Mouse (Mus musculus) liver, adult 2 months (tissue): ENCODE measurements around the gene Lats2. TPM values are rescaled to one million over a fixed set of nuclear protein-coding genes. Genes with fewer than 3 reads are reported as not detected.

Experiments
- DNase-seq: peaks from one replicate; pipeline ENCODE4 v3.0.0-alpha.2; 2011; ENCODE audit warnings: low read depth, low spot score; ENCODE audit errors: extremely low read depth
- H3K27ac ChIP-seq: fragments of 200-500 bp; replicated peaks from 2 replicates; pipeline ENCODE4 v1.5.1; 2012; ENCODE audit warnings: low read depth, mild to moderate bottlenecking, control low read depth, inconsistent platforms, low read length; ENCODE audit not compliant: insufficient read depth
- H3K27me3 ChIP-seq: fragments of 200-500 bp; 2 replicates; pipeline ENCODE4 v1.6.1; 2012; ENCODE audit warnings: mild to moderate bottlenecking, moderate library complexity, low read length, inconsistent platforms; ENCODE audit not compliant: control insufficient read depth, insufficient read depth
- H3K36me3 ChIP-seq: fragments of 200-500 bp; 2 replicates; pipeline ENCODE4 v1.6.1; 2012; ENCODE audit warnings: low read length, inconsistent platforms; ENCODE audit not compliant: control insufficient read depth, insufficient read depth
- H3K4me1 ChIP-seq: fragments of 200-500 bp; 2 replicates; pipeline ENCODE4 v1.6.1; 2011; ENCODE audit warnings: low read length; ENCODE audit not compliant: control insufficient read depth, insufficient read depth
- H3K4me3 ChIP-seq: fragments of 200-500 bp; 2 replicates; pipeline ENCODE4 v1.5.1; 2011; ENCODE audit warnings: low read depth, mild to moderate bottlenecking, control low read depth, low read length, moderate library complexity; ENCODE audit not compliant: insufficient read depth
- H3K79me2 ChIP-seq: fragments of 200-500 bp; 2 replicates; pipeline ENCODE4 v1.6.1; 2012; ENCODE audit warnings: inconsistent platforms, mild to moderate bottlenecking, low read length, moderate library complexity; ENCODE audit not compliant: control insufficient read depth, insufficient read depth
- H3K9ac ChIP-seq: fragments of 200-500 bp; 2 replicates; pipeline ENCODE4 v1.6.1; 2012; ENCODE audit warnings: low read depth, mild to moderate bottlenecking, control low read depth, inconsistent platforms, low read length
- CTCF ChIP-seq: fragments of 200-500 bp; IDR thresholded peaks from 2 replicates; pipeline ENCODE4 v1.5.1; 2011; ENCODE audit warnings: low read depth, low read length, control low read depth
- POLR2A ChIP-seq: fragments of 200-500 bp; IDR thresholded peaks from 2 replicates; pipeline ENCODE4 v1.6.1; 2011; ENCODE audit warnings: low read length, control low read depth; ENCODE audit not compliant: insufficient read depth; ENCODE audit errors: extremely low read depth
- WGBS: fragments of 180-500 bp; shearing (Covaris S2); methylation state at CpG from one replicate; pipeline ENCODE4 v1.1.7; 2018; 5-methylcytosine and 5-hydroxymethylcytosine counted together
- polyA plus RNA-seq: library from polyadenylated mRNA; depleted of rRNA; stranded (reverse); fragments of >200 nt; gene quantifications from 2 replicates; pipeline ENCODE4 v1.2.3, GENCODE M21; 2012
- total RNA-seq: library from RNA; depleted of rRNA; stranded (reverse); fragments of >200 nt; gene quantifications from 2 replicates; pipeline ENCODE4 v1.2.3, GENCODE M21; 2014

Lats2 gene
- total and polyA plus RNA-seq, 2 experiments = 8.6 to 8.8 TPM

- Histone ChIP-seq H3K9ac (no peak overlapping the region), H3K27me3 (no peaks in the 10 kb centered on the region), H3K4me3 (no peak overlapping the region), H3K4me1 (peaks cover 4% of the 10 kb centered on the region; the same call in 1 of the 2 replicates), H3K27ac (no peak overlapping the region), H3K79me2 (peaks cover 61% of the 10 kb centered on the region), H3K36me3 (no peaks in the 10 kb centered on the region; the same call in 1 of the 2 replicates)
- no peak for TF ChIP-seq CTCF
- TF ChIP-seq POLR2A = no peak
- no peak for DNase-seq
These were observed 21.1 kb downstream of the Lats2 start for GRCm38 (mm10) chr14:57737089-57737488.

- no peaks in the 10 kb centered on the region for H3K27me3 ChIP-seq
- no peaks in the 10 kb centered on the region; the same call in 1 of the 2 replicates for H3K36me3 ChIP-seq
- peaks cover 56% of the 10 kb centered on the region for H3K79me2 ChIP-seq
- no peak overlapping the region for H3K4me3 ChIP-seq
- TF ChIP-seq POLR2A = no peak
- TF ChIP-seq CTCF = no peak
- 67% methylated on average over 4 of the region's 4 CpGs for WGBS
- peaks cover 2% of the 10 kb centered on the region; the same call in 1 of the 2 replicates for H3K4me1 ChIP-seq
- no peak for DNase-seq
- H3K9ac ChIP-seq = no peak overlapping the region
- no peak overlapping the region for H3K27ac ChIP-seq
These were observed 22.0 kb downstream of the Lats2 start for GRCm38 (mm10) chr14:57736141-57736540.

GRCm38 (mm10) chr14:57732668-57733293 lies 25.4 kb downstream of the Lats2 start:
- DNase-seq = no peak
- Histone ChIP-seq H3K9ac (no peak overlapping the region), H3K4me3 (no peak overlapping the region), H3K4me1 (peaks cover 2% of the 10 kb centered on the region; the same call in 1 of the 2 replicates), H3K79me2 (peaks cover 30% of the 10 kb centered on the region), H3K27ac (no peak overlapping the region), H3K27me3 (no peaks in the 10 kb centered on the region), H3K36me3 (no peaks in the 10 kb centered on the region; the same call in 1 of the 2 replicates)
- TF ChIP-seq CTCF (no peak), POLR2A (no peak)
- 94% methylated on average over 6 of the region's 6 CpGs for WGBS

GRCm38 (mm10) chr14:57730527-57730926 lies 27.7 kb downstream of the Lats2 start:
- peaks cover 19% of the 10 kb centered on the region for H3K79me2 ChIP-seq
- 60% methylated on average over 9 of the region's 9 CpGs for WGBS
- DNase-seq = no peak
- H3K4me1 ChIP-seq = no peaks in the 10 kb centered on the region; the same call in 1 of the 2 replicates
- peak overlapping the region; percentile 24; the same call in 1 of the 2 replicates for H3K27ac ChIP-seq
- H3K9ac ChIP-seq = no peak overlapping the region
- H3K27me3 ChIP-seq = no peaks in the 10 kb centered on the region
- H3K36me3 ChIP-seq = no peaks in the 10 kb centered on the region; the same call in 1 of the 2 replicates
- no peak overlapping the region for H3K4me3 ChIP-seq
- TF ChIP-seq CTCF (no peak), POLR2A (no peak)

GRCm38 (mm10) chr14:57729975-57730499 lies 28.2 kb downstream of the Lats2 start:
- H3K79me2 ChIP-seq = peaks cover 19% of the 10 kb centered on the region
- peak; percentile 40 for DNase-seq
- 21% methylated on average over 5 of the region's 5 CpGs for WGBS
- H3K36me3 ChIP-seq = no peaks in the 10 kb centered on the region; the same call in 1 of the 2 replicates
- H3K27me3 ChIP-seq = no peaks in the 10 kb centered on the region
- H3K27ac ChIP-seq = peak overlapping the region; percentile 24
- H3K4me3 ChIP-seq = no peak overlapping the region
- no peaks in the 10 kb centered on the region; the same call in 1 of the 2 replicates for H3K4me1 ChIP-seq
- TF ChIP-seq CTCF = no peak
- TF ChIP-seq POLR2A = no peak
- no peak overlapping the region for H3K9ac ChIP-seq

GRCm38 (mm10) chr14:57729364-57729763 lies 28.8 kb downstream of the Lats2 start:
- TF ChIP-seq POLR2A = no peak
- TF ChIP-seq CTCF = no peak
- Histone ChIP-seq H3K36me3 (no peaks in the 10 kb centered on the region; the same call in 1 of the 2 replicates), H3K4me3 (no peak overlapping the region), H3K9ac (no peak overlapping the region), H3K27me3 (no peaks in the 10 kb centered on the region), H3K79me2 (peaks cover 18% of the 10 kb centered on the region), H3K4me1 (peaks cover under 1% of the 10 kb centered on the region), H3K27ac (no peak overlapping the region; the same call in 1 of the 2 replicates)
- 76% methylated on average over 8 of the region's 8 CpGs for WGBS
- no peak for DNase-seq
